Mouse (Mus musculus): ENCODE results near the gene Gm14692. TPM values are rescaled to one million over a fixed set of nuclear protein-coding genes. Genes with fewer than 3 reads are reported as not detected.
"Not testable (repeated sequence)": the region's sequence is repeated elsewhere in the genome, so short reads cannot be mapped to it uniquely, and the experiment has no call there.

Gm14692 gene
- total RNA-seq (2021), result not detected
- long read RNA-seq, experiment 1, result 0 reads
- long read RNA-seq, experiment 2, result 0 reads

GRCm38 (mm10) chrX:67695398-67695797 is at the start of gene Gm14692:
TSS of gene Gm14692 (plus strand) at chrX:67695698.
- DNase-seq (ENCODE audit: low spot score in 2 of 2), result not testable (repeated sequence)

GRCm38 (mm10) chrX:67693462-67693861 is 2.0 kb upstream of the Gm14692 start, which contains the start of gene Gm1140:
TSS of gene Gm1140 (minus strand) at chrX:67693562.
- DNase-seq (ENCODE audit: low spot score in 2 of 2), result not testable (repeated sequence)

Other genes with a start within 250 kb of the Gm14692 start
- gene Gm1140, start 2.1 kb upstream of the Gm14692 start, total RNA-seq (2021), result not detected
- not detected for gene 4933436I01Rik, start 225.8 kb downstream of the Gm14692 start, total RNA-seq (2021)